Mouse (Mus musculus) thymus, adult 2 months (tissue): ENCODE measurements around the gene Rab3il1.

Experiments
- CTCF ChIP-seq: fragments of 200-500 bp; IDR thresholded peaks from 2 replicates; pipeline ENCODE4 v1.5.1; 2012; ENCODE audit warnings: mild to moderate bottlenecking, control low read depth, low read length, moderate library complexity, borderline replicate concordance; ENCODE audit not compliant: control insufficient read depth, poor library complexity, insufficient read depth; ENCODE audit errors: extremely low read depth
- POLR2A ChIP-seq: fragments of 200-500 bp; IDR thresholded peaks from 2 replicates; pipeline ENCODE4 v1.6.1; 2012; ENCODE audit warnings: mild to moderate bottlenecking, low read length, control low read depth, moderate library complexity; ENCODE audit not compliant: control insufficient read depth, poor library complexity, insufficient read depth; ENCODE audit errors: extremely low read depth

DNA sequence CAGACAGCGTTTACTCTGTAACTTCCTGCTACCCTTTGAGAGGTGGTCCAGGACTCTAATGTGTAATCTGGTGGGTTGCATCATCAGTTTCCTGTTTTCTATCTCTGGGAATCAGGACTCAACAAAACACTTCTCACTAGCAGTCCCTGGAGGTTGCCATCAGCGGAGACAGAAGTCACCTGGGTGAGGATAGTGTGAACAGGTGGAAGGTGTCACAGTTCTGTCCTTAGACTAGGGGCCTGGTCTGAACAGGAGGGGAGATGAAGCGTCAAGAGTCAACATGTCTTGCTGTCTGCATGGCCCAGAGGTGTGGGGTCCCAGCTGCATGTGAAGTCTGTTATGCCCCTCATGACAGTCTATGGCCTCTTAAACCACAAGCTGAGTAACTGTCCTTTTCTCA lies 48.6 kb upstream of the Rab3il1 start:
- no peak for TF ChIP-seq CTCF
- no peak for TF ChIP-seq POLR2A
